Mouse (Mus musculus) cerebellum, adult 18-20 months (tissue): ENCODE measurements around the gene Hps1.

Experiments
- DNase-seq, 2 experiments: peaks; one replicate each; pipeline ENCODE4 v3.0.0; 2021

The Hps1 gene

DNA sequence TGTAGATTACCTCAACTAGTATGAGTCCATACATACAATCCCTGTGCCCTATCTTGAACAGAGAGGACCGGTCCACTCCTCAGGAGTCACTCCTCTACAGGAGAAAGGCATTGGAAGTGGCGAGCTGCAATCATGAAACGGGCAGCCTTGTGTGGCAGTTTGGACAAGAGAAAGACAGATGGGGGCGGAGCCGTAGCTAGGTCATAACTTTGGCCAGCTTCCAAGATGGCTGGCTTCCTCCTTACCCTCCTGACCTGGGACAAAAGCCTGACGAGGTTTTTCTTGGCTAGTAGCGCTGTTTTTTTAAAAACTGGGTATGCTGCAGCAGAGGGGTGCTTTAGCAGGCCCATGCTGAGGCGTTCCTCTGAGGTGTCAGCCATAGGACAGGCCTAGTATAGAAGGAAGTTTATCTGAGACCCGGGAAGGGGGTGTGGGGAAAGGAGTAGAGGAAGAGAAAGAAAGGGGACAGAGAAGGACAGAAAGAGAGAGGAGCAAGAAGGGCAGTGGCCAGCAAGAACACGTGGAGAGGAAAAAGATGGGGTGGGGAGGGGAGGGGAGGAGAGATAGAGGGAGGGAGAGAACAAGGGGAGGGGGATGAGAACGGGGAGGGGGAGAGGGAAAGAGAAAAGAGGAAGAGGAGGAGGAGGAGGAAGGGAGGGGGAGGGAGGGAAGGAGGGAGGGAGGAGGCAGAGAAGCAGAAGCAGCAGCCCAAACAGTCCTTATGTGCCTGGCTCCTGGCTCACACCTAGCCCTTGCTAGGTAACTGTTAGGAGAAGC is 26.4 kb downstream of the Hps1 start:
- no peak for DNase-seq

DNA sequence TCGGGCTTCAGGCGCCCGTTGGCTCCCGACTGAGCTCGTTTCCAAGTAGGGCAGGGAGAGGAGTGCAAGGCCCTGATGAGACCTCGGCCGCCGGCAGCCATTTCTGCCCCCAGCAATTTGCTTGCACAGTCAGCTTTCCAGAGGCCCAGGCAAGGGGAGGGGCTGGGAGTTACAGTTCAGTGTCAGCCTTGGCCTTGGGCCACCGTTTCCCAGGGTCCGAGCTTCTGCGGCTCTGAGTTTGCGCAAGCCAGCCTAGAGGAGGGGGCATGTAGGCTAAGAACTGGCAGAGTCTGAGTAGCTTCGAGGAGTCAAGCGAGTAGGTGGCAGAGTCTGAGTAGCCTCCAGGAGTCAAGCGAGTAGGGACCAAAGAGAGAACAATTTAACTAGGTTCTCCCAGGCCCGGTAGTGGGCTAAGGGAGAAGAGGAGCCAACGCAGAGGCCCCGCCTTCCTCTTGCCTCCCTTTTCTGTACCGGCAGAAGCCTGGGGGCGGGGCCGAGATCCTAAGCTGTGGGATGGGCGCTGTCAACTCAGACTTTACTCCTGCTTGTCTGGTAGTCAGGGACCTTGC is 27.3 kb downstream of the Hps1 start, which contains the start of gene Pyroxd2:
Pyroxd2 (minus strand) TSS at position 413 of the 569 bp plus-strand sequence.
- DNase-seq: peak; percentile 51 to 57

DNA sequence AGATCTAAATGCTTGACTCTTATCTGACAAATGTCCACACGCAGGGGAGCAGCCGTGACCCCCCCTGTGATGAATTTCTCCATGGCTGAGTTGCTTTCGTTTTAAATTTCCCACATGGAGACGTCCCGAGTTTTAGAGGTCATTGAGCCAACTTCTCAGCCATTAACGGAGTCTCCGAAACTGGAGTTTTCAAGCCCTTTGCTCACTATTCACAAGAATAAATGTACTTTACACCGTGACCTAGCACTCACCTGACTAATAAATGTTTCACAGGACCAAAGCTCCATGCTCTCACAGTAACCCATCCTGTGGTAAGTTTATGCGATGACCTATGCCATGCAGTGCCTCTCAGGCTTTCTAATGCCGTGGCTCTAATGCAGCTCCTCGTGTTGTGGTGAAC is 29.6 kb downstream of the Hps1 start:
- DNase-seq: no peak

DNA sequence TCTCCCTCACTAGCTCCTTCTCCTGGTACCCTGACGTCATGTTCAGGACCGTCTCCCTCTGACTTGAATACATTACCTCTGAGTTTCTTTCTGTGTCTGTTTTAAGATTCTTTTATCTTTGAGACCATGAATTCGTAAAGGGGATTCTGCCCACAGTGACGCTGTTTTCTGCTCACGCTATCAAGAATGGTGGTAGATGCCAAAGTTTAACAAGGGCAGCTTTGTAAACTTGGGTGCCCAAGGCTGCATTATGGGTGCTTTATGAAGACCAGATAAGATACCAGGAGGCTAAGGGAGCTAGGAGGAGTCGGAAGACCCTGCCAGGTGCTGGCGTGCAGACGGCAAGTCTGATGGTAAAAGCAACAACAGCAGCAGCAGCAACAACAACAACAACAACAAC is 33.1 kb downstream of the Hps1 start:
- DNase-seq: no peak

DNA sequence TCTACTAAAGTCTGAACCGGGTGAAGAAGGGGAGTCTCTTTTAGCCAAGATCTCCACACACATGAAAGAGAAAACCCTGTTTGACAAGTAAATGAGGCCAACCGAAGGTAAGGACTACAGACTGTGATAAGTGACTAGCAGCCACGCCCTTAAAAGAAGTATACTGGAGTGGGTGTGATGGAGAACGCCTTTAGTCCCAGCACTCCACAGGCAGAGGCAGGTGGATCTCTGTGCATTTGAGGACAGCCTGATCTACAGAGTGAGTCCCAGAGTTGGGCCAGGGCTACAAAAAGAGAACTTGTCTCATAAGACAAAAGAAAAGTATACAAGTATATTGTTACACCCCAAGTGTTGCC is 33.9 kb downstream of the Hps1 start:
- DNase-seq: no peak

DNA sequence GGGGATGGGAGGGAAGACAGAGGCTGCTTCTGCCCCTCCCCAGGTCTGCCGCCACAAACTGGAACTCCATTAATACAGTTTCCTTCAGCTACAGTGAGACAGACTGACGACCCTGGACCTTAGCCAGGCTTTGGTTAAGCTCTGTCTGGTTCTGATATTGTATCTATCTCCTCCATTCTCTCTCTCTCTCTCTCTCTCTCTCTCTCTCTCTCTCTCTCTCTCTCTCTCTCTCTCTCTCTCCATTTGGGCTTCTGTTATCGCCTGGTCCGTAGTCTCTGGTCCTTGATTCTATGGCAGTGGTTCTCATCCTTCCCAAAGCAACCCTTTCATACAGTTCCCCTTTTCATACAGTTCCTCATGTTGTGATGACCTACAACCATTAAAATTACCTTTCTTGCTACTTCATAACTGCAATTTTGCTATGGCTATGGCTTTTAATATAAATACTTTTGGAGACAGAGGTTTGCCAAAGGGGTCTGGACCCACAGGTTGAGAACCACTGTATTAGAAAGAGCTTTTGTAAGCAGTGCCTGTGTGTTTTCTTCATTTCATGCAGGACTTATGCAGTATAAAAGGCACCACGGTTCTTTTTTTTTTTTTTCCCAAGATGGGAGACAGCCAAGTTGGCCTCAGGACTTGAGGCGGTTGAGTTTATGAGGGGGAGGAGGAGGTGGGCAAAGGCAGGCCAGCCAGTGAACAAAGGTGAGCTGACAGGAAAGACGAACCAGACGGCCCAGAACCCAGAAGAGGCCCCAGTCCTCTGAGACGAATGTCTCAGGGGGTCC is 34.5 kb downstream of the Hps1 start:
- DNase-seq: no peak

DNA sequence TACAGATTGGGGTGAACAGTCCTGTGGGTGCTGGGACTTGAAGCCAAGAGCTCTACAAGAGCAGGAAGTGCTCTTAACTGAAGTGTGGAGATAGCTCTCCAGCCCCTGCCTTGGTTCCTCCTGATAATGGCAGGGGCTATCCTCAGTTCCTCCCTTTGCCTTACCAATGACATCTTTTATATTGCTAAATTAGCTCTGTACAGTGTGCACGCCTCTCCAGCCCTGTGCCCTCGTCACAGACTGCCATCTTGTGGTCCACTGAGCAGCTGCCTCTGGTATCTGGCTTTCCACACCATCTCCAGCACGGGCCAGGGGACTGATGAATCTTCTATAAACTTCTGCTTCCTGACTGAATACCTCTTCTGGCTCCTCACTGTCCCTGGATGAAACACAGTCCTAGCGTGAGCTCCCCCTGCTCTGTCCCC is 35.6 kb downstream of the Hps1 start:
- peak; percentile 61 to 65 for DNase-seq

DNA sequence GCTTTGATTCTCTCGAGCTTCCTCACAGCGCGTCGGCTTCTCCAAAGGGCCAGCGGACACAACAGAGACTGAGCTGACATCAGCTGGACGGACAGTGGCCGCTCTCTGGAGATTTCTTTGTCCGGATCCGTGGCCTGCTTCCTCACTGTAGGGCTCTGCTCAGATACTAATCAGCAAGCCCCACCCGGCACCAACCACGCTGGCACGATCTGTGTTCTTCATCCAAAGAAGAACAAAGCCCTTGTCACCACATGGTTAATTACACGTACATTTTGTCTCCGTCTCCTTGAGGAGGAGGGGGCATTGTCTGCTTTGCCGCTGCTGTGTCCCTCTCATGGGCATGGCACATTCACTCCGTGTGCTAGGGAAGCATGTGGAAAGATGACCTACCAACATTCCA is 36.5 kb downstream of the Hps1 start:
- DNase-seq: no peak

DNA sequence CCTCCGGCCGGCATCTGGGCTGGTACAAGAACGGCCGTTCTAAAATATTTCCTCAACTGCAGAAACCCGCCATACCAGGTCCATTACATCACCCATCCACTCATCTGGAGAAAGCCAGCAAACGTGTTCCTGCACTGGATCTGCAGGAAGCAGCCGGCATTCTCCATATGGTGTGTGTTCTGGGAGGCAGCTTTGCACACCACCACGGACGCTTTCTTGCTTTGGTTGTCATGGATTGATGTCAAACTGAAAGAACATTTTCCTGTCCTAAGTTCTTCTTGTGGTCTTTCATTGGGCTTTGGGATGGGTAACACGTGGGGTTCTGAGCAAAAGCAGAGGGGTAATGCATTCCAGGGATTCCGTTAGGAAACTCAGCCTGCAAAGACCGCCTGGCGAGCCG is 37.9 kb downstream of the Hps1 start:
- DNase-seq: no peak

DNA sequence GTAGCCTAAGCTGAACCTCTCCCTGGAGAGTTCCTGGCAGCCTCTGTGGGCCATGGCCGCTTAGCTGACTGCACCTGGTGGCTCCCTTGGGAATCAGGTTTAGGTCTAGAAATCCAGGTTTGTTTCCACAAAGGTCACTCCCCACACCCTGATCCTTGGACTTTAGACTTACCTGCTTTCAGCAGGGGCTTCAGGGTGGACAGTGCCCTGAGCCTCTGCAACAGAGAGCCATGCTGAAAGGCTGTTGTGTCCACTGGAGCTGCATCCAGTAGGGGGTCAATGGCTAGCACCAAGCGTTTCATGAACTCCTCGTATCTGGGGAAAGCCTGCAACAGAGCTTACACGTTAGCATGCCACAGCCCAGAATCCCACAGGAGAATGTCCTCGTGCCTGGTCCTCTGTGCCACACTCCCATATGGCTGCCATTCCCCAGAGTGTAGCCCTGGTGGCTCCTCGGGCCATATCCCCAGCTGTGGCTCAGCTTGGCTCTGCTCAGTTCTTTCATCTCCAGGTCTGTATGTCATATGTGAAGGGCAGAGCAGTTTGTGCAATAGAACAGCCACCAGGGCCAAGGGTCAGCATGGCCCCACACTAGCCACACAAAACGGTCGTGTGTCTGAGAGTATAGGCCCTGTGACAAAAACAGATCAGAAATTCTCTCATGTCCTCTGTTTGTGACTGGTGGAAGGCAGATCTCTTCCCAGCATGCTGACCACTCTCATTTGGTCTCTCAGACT is 39.4 kb downstream of the Hps1 start:
- DNase-seq: no peak

DNA sequence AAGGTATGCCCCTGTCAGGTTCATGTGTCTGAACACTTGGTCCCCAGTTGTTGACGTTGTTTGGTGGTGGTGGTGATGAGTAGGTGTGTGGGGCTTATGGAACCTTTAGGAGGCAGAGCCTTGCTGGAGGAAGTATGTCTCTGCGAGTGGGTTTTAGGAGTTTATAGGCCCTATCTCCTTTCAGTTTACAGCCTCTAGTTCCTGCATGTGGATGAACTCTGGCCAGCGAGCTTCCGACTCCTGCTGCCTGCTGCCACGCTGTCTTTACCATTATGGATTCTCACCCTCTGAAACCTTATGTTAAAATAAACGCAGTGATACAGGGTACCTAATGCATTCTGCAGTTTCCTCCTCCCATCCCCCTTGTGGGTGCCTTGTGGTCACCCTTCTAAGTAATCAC is 40.0 kb downstream of the Hps1 start:
- DNase-seq: no peak

DNA sequence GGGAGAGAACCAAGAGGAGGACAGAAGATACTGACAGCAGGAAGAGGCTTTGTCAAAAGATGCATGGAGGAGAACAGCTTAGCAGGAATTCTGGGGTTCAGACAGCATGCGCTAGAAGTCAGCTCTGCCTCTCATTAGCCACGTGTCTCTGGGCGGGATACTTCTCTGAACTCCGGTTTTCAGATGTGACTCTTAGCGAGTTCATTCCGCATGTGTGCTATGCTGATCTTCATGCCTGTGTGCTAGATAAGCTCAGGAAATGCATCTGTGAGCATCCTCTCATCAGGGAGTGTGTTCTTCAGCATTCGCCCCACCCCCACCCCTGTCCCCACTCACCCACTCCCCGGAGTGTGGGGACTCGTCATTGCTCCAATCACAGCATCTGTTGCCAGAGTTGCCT is 42.0 kb downstream of the Hps1 start:
- DNase-seq: no peak

DNA sequence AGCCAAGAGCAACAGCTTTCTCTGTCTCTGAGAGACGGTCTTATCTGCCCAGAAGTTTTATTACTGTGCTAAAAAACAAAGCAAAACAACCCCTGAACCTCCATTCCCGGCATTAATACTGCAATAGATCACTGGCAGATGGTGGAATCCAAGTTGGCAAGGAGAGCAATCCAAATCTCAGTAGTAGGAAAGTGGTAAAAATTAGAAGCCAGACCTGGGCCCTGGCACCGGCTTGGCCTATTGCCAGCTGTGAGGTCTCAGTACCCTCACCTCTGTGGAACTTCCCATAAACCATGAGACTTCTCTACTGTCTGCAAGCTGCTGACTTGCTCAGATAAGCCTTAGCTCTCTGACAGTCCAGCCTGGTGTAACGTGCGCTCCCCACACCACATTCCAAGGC is 44.8 kb downstream of the Hps1 start:
- DNase-seq: peak; percentile 28 to 48

DNA sequence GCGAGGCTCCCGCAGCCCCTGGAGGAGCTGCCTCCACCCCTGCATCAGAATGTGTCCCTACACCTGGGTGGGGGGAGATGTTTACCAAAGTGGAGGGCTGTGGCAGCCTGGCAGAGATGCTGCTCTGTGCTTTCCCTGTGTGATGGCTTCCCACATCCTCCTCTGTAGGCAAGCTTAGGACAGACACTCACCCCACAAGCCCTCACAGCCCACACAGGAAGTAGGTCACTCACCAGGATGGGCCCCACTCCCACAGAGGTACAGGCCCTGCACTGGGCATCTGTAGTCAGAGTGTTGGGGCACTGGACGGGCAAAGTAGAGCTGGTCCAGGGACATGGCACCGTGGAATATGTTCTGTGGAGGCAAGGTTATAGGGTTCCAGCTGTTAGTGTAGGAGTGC is 52.4 kb downstream of the Hps1 start:
- no peak for DNase-seq

DNA sequence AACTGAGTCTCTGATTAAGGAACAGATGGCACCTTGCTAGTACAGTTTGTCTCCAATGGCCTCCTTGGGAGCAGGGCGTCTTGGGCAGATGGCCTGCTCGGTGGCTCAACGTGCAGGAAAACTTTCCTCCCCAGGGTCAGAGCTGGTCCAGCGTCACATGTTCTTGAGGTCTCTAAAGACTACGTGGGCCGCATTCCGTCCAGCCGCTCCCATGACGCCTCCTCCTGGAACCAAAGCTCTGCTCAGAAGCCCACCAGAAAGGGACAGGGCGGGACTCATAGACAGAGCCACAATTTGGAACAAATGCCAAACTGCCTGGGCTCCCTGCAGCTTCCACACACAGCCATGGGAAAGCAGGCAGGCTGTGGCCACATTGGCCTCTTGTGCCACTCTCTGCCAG is 53.0 kb downstream of the Hps1 start:
- peak; percentile 70 to 75 for DNase-seq

DNA sequence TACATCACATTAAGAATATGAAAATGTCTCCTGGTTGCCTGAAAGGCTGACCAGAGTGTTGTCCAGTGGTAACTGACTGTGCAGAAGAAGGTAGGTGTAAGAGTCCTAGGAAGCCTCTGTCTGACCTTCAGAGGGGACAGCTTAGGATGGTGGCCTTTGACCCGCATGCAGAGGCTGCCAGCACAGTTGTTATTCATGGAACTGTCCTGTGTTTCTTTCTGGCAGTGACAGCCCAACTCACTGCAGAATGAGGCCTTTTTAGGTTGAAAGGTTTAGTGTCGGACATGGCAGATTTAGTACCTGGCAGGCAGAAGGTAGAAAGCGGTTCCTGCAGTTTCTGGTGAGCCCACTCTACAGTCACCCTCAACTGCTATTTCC is 53.8 kb downstream of the Hps1 start:
- no peak for DNase-seq

DNA sequence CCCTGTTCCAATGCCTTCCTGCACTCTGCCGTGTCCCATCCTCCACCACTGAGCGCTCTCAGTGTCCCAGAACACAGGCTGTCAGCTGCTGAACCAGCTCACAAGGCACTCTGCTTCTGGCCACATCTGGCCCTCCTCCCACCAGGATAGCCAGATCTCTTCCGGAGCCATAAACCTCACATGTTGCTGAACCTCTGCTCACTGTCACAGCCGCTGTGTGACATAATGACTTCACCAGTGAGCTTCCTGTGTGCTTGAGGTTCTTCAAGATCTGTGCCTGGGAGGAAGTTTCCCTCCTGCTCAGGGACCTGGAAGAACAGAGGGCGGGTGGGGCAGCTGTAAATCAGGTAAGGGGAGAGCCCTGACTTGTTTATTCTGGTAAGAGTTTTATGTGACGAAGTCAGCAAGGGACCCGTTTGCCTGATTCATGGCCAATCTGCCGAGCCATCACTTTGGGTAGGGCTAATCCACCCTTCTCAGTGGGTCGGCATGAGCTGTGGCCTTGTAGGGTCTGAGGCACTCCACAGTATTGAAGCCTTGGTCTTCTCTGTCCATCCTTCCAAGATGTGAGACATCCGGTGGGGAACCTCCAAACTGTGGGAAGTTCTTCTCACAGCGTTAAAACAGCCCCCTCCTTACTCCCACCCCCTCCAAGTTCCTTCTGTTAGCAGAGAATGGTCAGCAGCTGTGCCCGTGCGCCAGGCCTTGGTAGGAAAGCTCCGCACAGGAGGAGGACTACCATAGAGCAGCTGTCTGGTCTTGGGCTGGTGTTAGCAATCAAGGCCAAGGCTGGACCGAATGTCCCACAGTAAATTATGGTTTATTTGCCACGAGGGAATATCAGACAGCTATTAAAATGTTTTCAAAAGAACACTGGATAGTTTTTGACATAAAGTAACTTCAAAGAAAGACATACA is 54.5 kb downstream of the Hps1 start:
- DNase-seq: no peak

DNA sequence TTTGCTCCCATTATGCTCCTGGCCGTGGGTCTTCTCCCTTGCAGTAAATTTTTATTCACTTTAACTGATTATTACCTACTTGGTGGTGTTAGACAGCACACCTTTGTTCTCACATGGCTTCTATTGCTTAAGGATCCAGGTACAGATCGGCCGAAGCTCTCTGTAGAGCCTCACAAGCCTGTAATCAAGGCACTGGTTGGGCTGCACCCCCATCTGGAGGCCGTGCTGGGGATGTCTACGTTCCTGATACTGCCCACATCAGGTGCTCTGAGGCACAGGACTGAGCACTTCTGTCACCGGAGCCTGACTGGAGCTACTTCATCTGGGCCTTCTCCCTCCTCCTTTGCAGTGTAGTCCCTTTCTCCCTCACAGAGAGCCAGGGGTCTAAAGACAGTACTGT is 56.5 kb downstream of the Hps1 start:
- DNase-seq: no peak

DNA sequence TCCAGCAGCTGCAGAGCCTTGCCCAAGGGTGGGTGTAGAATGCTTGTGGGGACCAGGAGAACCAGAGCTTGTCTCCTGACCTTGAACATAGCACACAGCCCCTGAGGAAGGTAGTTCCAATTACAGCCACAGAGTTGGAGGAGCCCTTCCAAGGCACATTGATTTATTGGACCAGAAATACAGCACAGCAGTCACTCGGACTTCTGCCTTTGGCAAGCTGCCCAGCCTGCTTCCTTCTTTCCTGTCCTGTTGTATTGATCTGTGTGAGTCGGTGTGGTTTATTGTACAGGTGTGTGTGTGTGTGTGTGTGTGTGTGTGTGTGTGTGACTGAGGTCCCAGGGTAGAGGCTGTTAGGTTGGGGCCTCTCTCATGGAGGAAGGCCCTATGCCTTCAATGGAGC is 57.3 kb downstream of the Hps1 start:
- no peak for DNase-seq

DNA sequence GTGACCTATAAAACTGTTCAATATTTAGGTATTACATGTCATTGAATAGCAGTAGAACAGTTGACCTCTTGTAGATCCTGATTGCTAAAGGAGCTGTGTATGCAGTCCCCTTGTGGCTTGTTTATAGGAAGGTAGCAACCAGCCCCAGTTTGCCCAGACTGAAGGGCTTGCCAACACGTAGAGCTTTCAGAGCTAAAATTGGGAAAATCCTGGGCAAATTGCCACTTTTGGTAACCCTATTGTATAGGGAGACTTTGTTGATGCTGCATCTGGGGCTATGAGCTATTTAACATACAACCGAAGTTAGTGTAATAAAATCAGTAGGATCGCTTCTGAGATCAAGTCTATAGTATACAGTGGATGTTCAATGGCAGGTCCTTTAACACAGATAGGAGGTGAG is 61.7 kb downstream of the Hps1 start:
- DNase-seq: no peak

DNA sequence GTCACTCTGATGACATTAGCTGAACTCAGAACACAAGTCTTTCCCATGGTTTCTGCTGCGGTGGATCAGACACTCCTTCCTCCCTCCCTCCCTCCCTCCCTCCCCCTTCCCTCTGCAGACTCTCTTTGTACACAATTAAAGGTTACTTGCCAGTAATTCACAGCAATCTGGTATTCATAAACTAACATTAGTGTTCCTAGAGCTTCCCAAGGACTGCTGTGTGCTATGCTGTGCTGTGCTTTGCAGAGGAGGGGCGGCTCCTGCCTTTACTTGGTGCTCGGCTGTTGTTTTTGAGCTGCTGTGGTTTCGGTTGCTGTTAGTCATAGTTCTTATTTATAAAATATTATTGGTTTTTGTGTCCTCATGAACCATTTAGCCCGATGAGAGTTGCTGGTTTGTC is 62.1 kb downstream of the Hps1 start:
- no peak for DNase-seq

DNA sequence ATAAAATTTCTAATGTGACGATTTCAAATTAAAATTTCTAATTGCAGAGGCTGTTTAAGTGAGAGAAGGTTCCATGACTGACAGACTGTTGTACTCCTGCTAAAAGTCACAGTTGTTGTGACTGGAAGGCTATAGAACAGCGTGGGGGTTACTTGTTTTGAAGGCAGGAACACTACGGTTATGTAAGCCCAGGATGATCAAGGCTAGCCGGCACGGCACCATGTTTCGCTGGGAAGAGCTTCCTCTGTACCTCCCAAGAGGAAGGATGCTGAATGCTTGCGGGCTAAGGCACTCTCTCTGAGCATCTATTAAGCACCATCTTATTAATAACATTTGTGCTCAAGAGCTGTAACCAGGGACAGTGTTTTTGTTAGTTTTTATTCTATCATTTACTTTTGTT is 63.3 kb downstream of the Hps1 start:
- no peak for DNase-seq
